Mouse (Mus musculus) frontal cortex, postnatal 36 days (tissue): Measurements from ENCODE around the gene Psmg4.
A peak's percentile ranks its signal among the peaks of the same experiment; 100 is the strongest.

Experiments used
- DNase-seq, 2 experiments: peaks; one replicate each; pipeline ENCODE4 v3.0.0; 2022; ENCODE audit warnings: low spot score in 2 of 2

Gene Psmg4

GRCm38 (mm10) chr13:34195676-34196075, 32.9 kb downstream of the Psmg4 start:
- peak in 1 of 2 experiments; percentile 55 for DNase-seq

- no peak for DNase-seq
These were observed 42.5 kb downstream of the Psmg4 start for GRCm38 (mm10) chr13:34205216-34205615.

GRCm38 (mm10) chr13:34207714-34208470, 45.1 kb downstream of the Psmg4 start:
- DNase-seq: no peak

GRCm38 (mm10) chr13:34211261-34211775, 48.6 kb downstream of the Psmg4 start:
- DNase-seq: no peak

GRCm38 (mm10) chr13:34212735-34213212, 50.0 kb downstream of the Psmg4 start:
- DNase-seq: no peak

GRCm38 (mm10) chr13:34214855-34215254, 52.1 kb downstream of the Psmg4 start:
- no peak for DNase-seq

GRCm38 (mm10) chr13:34218776-34219175, 56.0 kb downstream of the Psmg4 start:
- DNase-seq: no peak

GRCm38 (mm10) chr13:34219728-34220127, 57.0 kb downstream of the Psmg4 start:
- no peak for DNase-seq

- DNase-seq: no peak
These were observed 60.2 kb downstream of the Psmg4 start for GRCm38 (mm10) chr13:34222985-34223384.

GRCm38 (mm10) chr13:34226940-34227339, 64.2 kb downstream of the Psmg4 start:
- no peak for DNase-seq
